Mouse (Mus musculus) G1E (cell line): Measurements from ENCODE around the gene Cpt1c.

Source experiments
- CTCF ChIP-seq: IDR thresholded peaks from 2 replicates; pipeline ENCODE4 v1.5.1; 2012; ENCODE audit warnings: low read depth, low read length, inconsistent platforms, mixed read lengths
- GATA1 ChIP-seq: IDR thresholded peaks from 2 replicates; pipeline ENCODE4 v1.6.1; 2012; ENCODE audit warnings: borderline replicate concordance, low read length, inconsistent platforms, mixed read lengths
- GATA2 ChIP-seq: IDR thresholded peaks from 2 replicates; pipeline ENCODE4 v1.6.1; 2012; ENCODE audit warnings: low read depth, low read length, inconsistent platforms, borderline replicate concordance
- POLR2AphosphoS5 ChIP-seq: IDR thresholded peaks from 2 replicates; pipeline ENCODE4 v1.6.1; 2012; ENCODE audit warnings: low read depth, low read length, inconsistent platforms; ENCODE audit not compliant: insufficient replicate concordance
- TAL1 ChIP-seq: conservative IDR thresholded peaks from 2 replicates; pipeline ENCODE4 v1.6.1; 2012; ENCODE audit warnings: low read depth, low read length, inconsistent platforms, mixed read lengths

GRCm38 (mm10) chr7:44959874-44960511 is 14.7 kb downstream of the Cpt1c start:
- TF ChIP-seq CTCF (no peak), GATA1 (no peak), TAL1 (no peak), GATA2 (no peak), POLR2AphosphoS5 (no peak)
